Mouse (Mus musculus) MEL (cell line): Measurements from ENCODE around the gene Gpr108. TPM values are rescaled to one million over a fixed set of nuclear protein-coding genes. Genes with fewer than 3 reads are reported as not detected.

Source experiments
- DNase-seq: peaks from one replicate; pipeline ENCODE4 v3.0.0; 2011; ENCODE audit warnings: low read depth, low spot score
- H3K27ac ChIP-seq: 2 replicates; pipeline ENCODE4 v1.5.1; 2012; ENCODE audit warnings: low read depth, mild to moderate bottlenecking, control low read depth, low read length, moderate library complexity; ENCODE audit not compliant: control insufficient read depth
- H3K27me3 ChIP-seq, 2 experiments: fragments of 150-350 bp in 1 of 2; sonication (generic) in 1 of 2; 2 replicates each; pipeline ENCODE4 v1.6.1; 2012; ENCODE audit warnings: low read length in 2 of 2, mild to moderate bottlenecking in 2 of 2, improper control_type of control experiment in 1 of 2, moderate library complexity in 1 of 2; ENCODE audit not compliant: insufficient read depth in 2 of 2, control insufficient read depth in 1 of 2
- H3K36me3 ChIP-seq, 2 experiments: 2 replicates each; pipeline ENCODE4 v1.6.1; 2012 to 2014; ENCODE audit warnings: low read length in 2 of 2, improper control_type of control experiment in 1 of 2, inconsistent platforms in 1 of 2, mild to moderate bottlenecking in 1 of 2; ENCODE audit not compliant: insufficient read depth in 2 of 2, control insufficient read depth in 1 of 2
- H3K4me1 ChIP-seq, 2 experiments: fragments of 150-350 bp in 1 of 2; sonication (generic) in 1 of 2; 2 replicates each; pipeline ENCODE4 v1.6.1; 2012; ENCODE audit warnings: low read length in 2 of 2, improper control_type of control experiment in 1 of 2, mild to moderate bottlenecking in 1 of 2; ENCODE audit not compliant: insufficient read depth in 2 of 2, control insufficient read depth in 1 of 2
- H3K4me3 ChIP-seq, 2 experiments: fragments of 150-350 bp in 1 of 2; sonication (generic) in 1 of 2; 2 replicates each; pipeline ENCODE4 v1.5.1; 2012; ENCODE audit warnings: low read depth in 2 of 2, low read length in 2 of 2, mild to moderate bottlenecking in 2 of 2, moderate library complexity in 2 of 2, control low read depth in 1 of 2, improper control_type of control experiment in 1 of 2; ENCODE audit not compliant: control insufficient read depth in 1 of 2, insufficient read depth in 1 of 2
- H3K79me2 ChIP-seq: 2 replicates; pipeline ENCODE4 v1.6.1; 2012; ENCODE audit warnings: mild to moderate bottlenecking, low read length, moderate library complexity; ENCODE audit not compliant: control insufficient read depth, poor library complexity, insufficient read depth
- H3K9ac ChIP-seq: 2 replicates; pipeline ENCODE4 v1.6.1; 2012; ENCODE audit warnings: low read depth, mild to moderate bottlenecking, control low read depth, low read length, moderate library complexity; ENCODE audit not compliant: control insufficient read depth, poor library complexity, severe bottlenecking
- H3K9me3 ChIP-seq: fragments of 150-350 bp; sonication (generic); replicated peaks from 2 replicates; pipeline ENCODE4 v1.6.1; 2012; ENCODE audit warnings: mild to moderate bottlenecking, low read length, improper control_type of control experiment, moderate library complexity; ENCODE audit not compliant: insufficient read depth
- BHLHE40 ChIP-seq: IDR thresholded peaks from 2 replicates; pipeline ENCODE4 v1.6.1; 2012; ENCODE audit warnings: low read depth, mild to moderate bottlenecking, inconsistent platforms, low read length, improper control_type of control experiment, borderline replicate concordance
- CHD1 ChIP-seq: IDR thresholded peaks from 2 replicates; pipeline ENCODE4 v1.6.1; 2012; ENCODE audit warnings: low read depth, mild to moderate bottlenecking, inconsistent platforms, low read length, improper control_type of control experiment
- CHD2 ChIP-seq: IDR thresholded peaks from 2 replicates; pipeline ENCODE4 v1.6.1; 2011; ENCODE audit warnings: low read length, improper control_type of control experiment
- CTCF ChIP-seq, 3 experiments: IDR thresholded peaks in 2 of 3; conservative IDR thresholded peaks in 1 of 3; 2 replicates each; pipeline ENCODE4 v1.5.1; 2011 to 2012; ENCODE audit warnings: low read length in 3 of 3, low read depth in 2 of 3, mild to moderate bottlenecking in 2 of 3, improper control_type of control experiment in 1 of 3, inconsistent platforms in 1 of 3, mixed read lengths in 1 of 3, moderate library complexity in 1 of 3; ENCODE audit not compliant: control insufficient read depth in 1 of 3, insufficient read depth in 1 of 3, poor library complexity in 1 of 3, severe bottlenecking in 1 of 3
- EP300 ChIP-seq, 2 experiments: IDR thresholded peaks; 2 replicates each; pipeline ENCODE4 v1.6.1; 2011; ENCODE audit warnings: improper control_type of control experiment in 2 of 2, low read length in 2 of 2, low read depth in 1 of 2, mild to moderate bottlenecking in 1 of 2
- JUND ChIP-seq: IDR thresholded peaks from 2 replicates; pipeline ENCODE4 v1.6.1; 2011; ENCODE audit warnings: low read depth, mild to moderate bottlenecking, improper control_type of control experiment, low read length
- MAFK ChIP-seq: IDR thresholded peaks from 2 replicates; pipeline ENCODE4 v1.6.1; 2011; ENCODE audit warnings: low read depth, mild to moderate bottlenecking, low read length, improper control_type of control experiment, borderline replicate concordance
- MAX ChIP-seq: IDR thresholded peaks from 2 replicates; pipeline ENCODE4 v1.6.1; 2011; ENCODE audit warnings: low read length, improper control_type of control experiment
- MYB ChIP-seq: IDR thresholded peaks from 2 replicates; pipeline ENCODE4 v1.6.1; 2011; ENCODE audit warnings: mild to moderate bottlenecking, low read depth, low read length, improper control_type of control experiment
- MYC ChIP-seq: IDR thresholded peaks from 2 replicates; pipeline ENCODE4 v1.6.1; 2011; ENCODE audit warnings: low read depth, mild to moderate bottlenecking, low read length, improper control_type of control experiment, moderate library complexity
- POLR2AphosphoS5 ChIP-seq: IDR thresholded peaks from 2 replicates; pipeline ENCODE4 v1.6.1; 2012; ENCODE audit warnings: low read depth, borderline replicate concordance, mild to moderate bottlenecking, inconsistent platforms, low read length, moderate library complexity, mixed read lengths
- RAD21 ChIP-seq: IDR thresholded peaks from 2 replicates; pipeline ENCODE4 v1.6.1; 2011; ENCODE audit warnings: mild to moderate bottlenecking, low read depth, low read length, improper control_type of control experiment
- SMC3 ChIP-seq: IDR thresholded peaks from 2 replicates; pipeline ENCODE4 v1.6.1; 2011; ENCODE audit warnings: low read depth, low read length, improper control_type of control experiment
- TAL1 ChIP-seq: IDR thresholded peaks from 2 replicates; pipeline ENCODE4 v1.6.1; 2012; ENCODE audit warnings: mild to moderate bottlenecking, inconsistent platforms, low read length, moderate library complexity, mixed read lengths
- UBTF ChIP-seq: IDR thresholded peaks from 2 replicates; pipeline ENCODE4 v1.6.1; 2012; ENCODE audit warnings: low read depth, mild to moderate bottlenecking, inconsistent platforms, low read length, improper control_type of control experiment, moderate library complexity, borderline replicate concordance; ENCODE audit not compliant: insufficient read depth
- ZC3H11A ChIP-seq: IDR thresholded peaks from 2 replicates; pipeline ENCODE4 v1.6.1; 2012; ENCODE audit warnings: low read depth, mild to moderate bottlenecking, inconsistent platforms, low read length, improper control_type of control experiment
- ZMIZ1 ChIP-seq: IDR thresholded peaks from 2 replicates; pipeline ENCODE4 v1.6.1; 2012; ENCODE audit warnings: low read depth, mild to moderate bottlenecking, inconsistent platforms, low read length, improper control_type of control experiment, moderate library complexity
- polyA plus RNA-seq, 2 experiments: library from polyadenylated mRNA; stranded (reverse) in 1 of 2; unstranded in 1 of 2; fragments of >175 nt in 1 of 2; fragments of >200 nt in 1 of 2; gene quantifications; 2 replicates each; pipeline versions ENCODE4 v1.2.1 to v1.2.4; 2012; ENCODE audit warnings: low replicate concordance in 2 of 2, low read depth in 1 of 2; ENCODE audit not compliant: insufficient read length in 2 of 2, insufficient read depth in 1 of 2, missing spikeins in 1 of 2
- total RNA-seq: library from RNA; depleted of rRNA; stranded (reverse); fragments of 300-350 nt; gene quantifications from 2 replicates; pipeline ENCODE4 v1.2.3, GENCODE M21; 2012

Gene Gpr108
- total and polyA plus RNA-seq, 3 experiments = 21.8 to 35.9 TPM; not detected in 1

DNA sequence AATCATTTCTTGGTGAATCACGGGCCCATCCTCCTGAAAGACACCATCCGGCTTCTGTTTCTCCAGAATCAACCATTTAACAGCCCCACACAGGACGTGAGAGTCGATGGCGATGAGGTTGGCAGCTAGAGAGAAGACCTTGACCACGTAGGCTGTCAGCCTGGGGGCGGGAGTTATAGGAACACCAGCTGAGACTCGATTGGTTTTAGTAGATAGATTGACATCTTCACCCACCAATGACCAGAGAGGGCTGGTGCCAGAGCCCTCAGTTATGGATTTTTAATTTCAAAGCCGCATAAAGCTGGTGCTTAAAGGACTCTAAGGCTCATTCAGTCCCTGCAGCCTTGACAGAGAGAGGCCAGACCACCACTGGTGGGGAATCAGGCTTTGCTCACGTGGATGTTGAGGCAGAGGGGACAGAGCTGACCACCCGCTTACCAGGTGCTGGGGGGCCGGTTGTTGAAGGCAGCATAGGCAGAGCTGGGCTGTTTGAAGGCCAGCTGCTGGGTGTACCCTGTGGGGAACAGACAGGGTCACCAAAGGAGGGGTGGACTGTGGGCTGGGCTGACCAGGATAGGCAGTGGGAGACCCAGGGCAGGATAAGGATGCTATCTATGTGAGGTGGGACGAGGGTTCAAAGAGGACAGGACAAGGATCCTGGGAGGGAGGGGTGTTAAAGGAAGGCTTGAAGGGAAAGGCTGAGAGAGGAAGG lies 33.4 kb downstream of the Gpr108 start:
- no peaks in the 10 kb centered on the region for H3K27me3 ChIP-seq
- no peaks in the 10 kb centered on the region for H3K9me3 ChIP-seq
- no peaks in the 10 kb centered on the region for H3K36me3 ChIP-seq
- TF ChIP-seq JUND = no peak
- TF ChIP-seq CHD2 = peak; percentile 70
- peak; percentile 84 for DNase-seq
- H3K79me2 ChIP-seq = no peaks in the 10 kb centered on the region
- H3K27ac ChIP-seq = no peak overlapping the region
- H3K4me3 ChIP-seq = peak overlapping the region; percentile 38 to 48
- peak overlapping the region; percentile 63 for H3K9ac ChIP-seq
- H3K4me1 ChIP-seq = peaks cover 0 to 6% of the 10 kb centered on the region in 2 experiments; a peak in 1 of 4 replicates

DNA sequence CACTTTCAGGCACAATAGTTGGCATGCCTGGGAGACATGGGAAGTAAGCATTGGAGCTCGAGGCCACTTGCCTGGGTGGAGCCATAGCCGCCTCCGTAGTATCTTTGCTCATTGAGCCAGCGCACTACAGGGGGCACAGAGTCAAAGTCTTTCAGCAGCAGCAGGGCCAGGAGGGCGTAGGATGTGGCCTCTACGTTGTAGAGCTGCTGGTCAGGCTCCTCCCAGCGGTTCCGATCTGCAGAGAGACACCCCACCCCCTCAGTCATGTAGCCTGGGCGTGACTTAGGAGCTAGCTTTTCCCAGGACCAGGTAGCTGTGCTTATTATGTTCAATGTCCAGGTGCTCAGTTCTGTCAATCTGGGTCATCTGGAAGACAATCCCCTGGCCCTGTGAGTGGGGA lies 36.7 kb downstream of the Gpr108 start:
- Histone ChIP-seq H3K79me2 (no peaks in the 10 kb centered on the region), H3K27me3 (no peaks in the 10 kb centered on the region), H3K36me3 (no peaks in the 10 kb centered on the region), H3K4me3 (no peak overlapping the region), H3K9me3 (no peaks in the 10 kb centered on the region), H3K27ac (no peak overlapping the region), H3K4me1 (peaks cover 0 to 6% of the 10 kb centered on the region in 2 experiments; a peak in 1 of 4 replicates), H3K9ac (no peak overlapping the region)
- DNase-seq = no peak
- TF ChIP-seq BHLHE40 (no peak), EP300 (IDR thresholded peaks at IDR 0.05; ENCODE audit: low read depth in 1 of 2, low read length in 2 of 2) (no peak), MYC (no peak), RAD21 (no peak), SMC3 (no peak), TAL1 (no peak), MAFK (no peak), POLR2AphosphoS5 (no peak), MYB (no peak), CHD1 (no peak), CHD2 (no peak), ZC3H11A (no peak), ZMIZ1 (no peak)

DNA sequence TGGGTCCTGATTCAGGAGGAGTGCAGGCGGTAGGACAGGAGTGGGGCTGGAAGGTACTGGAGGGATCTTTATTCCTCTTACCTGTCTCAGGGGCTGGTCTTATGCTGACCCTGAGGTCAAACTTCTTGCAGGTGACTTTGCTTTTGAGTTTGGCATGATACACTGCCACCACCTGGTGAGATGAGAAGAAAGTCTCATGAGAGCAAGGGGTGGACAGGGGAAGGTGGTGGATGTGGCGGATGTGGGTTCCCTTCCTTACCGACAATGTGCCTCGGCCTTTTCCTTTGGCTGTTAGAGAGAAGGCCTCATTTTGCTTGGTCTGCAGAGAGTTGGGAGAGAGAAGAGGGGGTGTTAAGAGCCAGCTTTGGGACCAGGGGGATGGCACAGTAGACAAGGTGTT lies 38.9 kb downstream of the Gpr108 start:
- H3K4me3 ChIP-seq = no peak overlapping the region
- H3K27ac ChIP-seq = no peak overlapping the region
- H3K9me3 ChIP-seq = no peaks in the 10 kb centered on the region
- no peak for DNase-seq
- peaks cover 0 to 9% of the 10 kb centered on the region in 2 experiments; a peak in 2 of 4 replicates for H3K4me1 ChIP-seq
- no peaks in the 10 kb centered on the region for H3K27me3 ChIP-seq
- peak; percentile 66 for TF ChIP-seq SMC3
- TF ChIP-seq UBTF = no peak
- peak; percentile 46 for TF ChIP-seq ZC3H11A
- peak; percentile 52 for TF ChIP-seq RAD21
- peak in 2 of 3 experiments; percentile 24 to 60; a peak in 3 of 6 replicates for TF ChIP-seq CTCF (IDR thresholded peaks at IDR 0.05 in 2 of 3, conservative IDR thresholded peaks at IDR 0.05 in 1 of 3; ENCODE audit: control insufficient read depth in 1 of 3, insufficient read depth in 1 of 3, low read depth in 2 of 3, low read length in 3 of 3, poor library complexity in 1 of 3, severe bottlenecking in 1 of 3)
- TF ChIP-seq MAX = no peak
- H3K36me3 ChIP-seq = peaks cover 0 to 6% of the 10 kb centered on the region in 2 experiments; a peak in 2 of 4 replicates
- H3K9ac ChIP-seq = no peak overlapping the region
- no peaks in the 10 kb centered on the region for H3K79me2 ChIP-seq
